Mouse (Mus musculus) embryonic stem cell, embryonic (primary cell): ENCODE measurements around the gene Tnik.

Experiments
- CTCF ChIA-PET, 4 experiments: fragments of 300-600 bp in 2 of 4; fragments of 350-600 bp in 2 of 4; sonication (Branson Sonifier 250); formaldehyde crosslinking; loops; one replicate each; lab custom pipeline; 2022; ENCODE audit warnings: inconsistent platforms in 2 of 4; lab: Charles Lee
- POLR2A ChIA-PET, 4 experiments: fragments of 300-600 bp in 2 of 4; fragments of 350-600 bp in 2 of 4; sonication (Branson Sonifier 250); formaldehyde crosslinking; loops; one replicate each; lab custom pipeline; 2022; ENCODE audit warnings: antibody characterized with exemption in 4 of 4, inconsistent platforms in 1 of 4; lab: Charles Lee

Tnik gene

DNA sequence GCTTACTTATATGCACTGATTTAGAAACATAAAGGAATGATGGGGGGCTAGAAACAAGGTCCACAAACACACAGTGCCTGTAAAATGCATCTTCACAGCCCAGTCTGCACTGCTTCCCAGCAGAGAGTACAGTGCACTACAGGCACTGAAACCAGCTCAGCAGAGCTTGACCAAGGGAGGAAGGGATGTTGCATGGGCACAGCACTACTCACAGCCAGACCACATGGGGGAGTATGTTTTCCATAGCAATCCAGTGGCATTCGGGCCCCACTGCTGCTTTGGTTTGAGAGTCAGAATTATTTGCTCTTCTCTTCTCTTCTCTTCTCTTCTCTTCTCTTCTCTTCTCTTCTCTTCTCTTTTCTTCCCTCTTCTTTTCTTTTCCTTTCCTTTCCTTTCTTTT lies 395.3 kb downstream of the Tnik start:
- CTCF ChIA-PET: no interaction called here
- POLR2A ChIA-PET: no interaction called here

DNA sequence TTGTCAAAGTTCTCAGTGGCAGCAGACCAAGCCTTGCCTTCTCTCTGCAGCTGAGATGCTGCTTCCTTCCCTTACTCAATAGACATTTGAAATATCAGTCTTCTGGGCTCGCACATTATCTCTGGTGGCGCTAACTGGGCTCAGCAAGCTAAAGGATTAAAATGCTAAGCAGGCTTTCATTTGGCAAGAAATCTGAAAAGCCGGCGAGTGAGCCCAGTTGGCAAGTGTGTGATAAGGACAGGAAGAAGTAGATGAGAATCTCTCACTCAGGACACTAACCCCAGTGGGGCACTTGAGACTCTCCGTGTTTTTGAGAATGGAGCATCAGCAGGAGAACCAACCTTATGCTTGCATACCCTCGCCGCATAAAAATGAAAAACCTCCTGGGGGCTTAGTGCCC lies 417.8 kb downstream of the Tnik start:
- POLR2A ChIA-PET: interaction anchor here in 1 of 4 experiments (1.2 kb wide), 1 partner anchor 54 kb away, joined by 3 read pairs; no protein-coding TSS in a partner anchor
- CTCF ChIA-PET: no interaction called here

DNA sequence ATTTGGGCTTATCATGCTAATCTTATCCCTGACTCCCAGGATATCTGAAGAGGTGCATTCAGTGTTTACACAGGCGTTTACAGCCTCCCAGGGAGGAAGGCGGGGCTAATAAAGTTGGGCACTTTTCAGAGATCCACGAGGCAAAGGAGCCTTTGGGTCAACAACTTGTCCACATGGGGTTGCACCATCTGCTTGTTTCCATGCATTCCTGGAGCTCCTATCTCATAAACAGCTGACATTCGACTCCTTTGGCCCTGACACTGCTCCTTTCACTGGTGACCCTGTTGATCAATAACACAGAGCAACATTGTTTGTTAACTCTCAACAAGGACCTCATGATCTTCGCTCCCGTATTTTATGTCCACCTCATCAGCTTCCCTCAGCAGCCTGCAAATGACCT lies 418.9 kb downstream of the Tnik start:
- ChIA-PET POLR2A (interaction anchor here in 1 of 4 experiments (1.3 kb wide), 1 partner anchor 13 kb away, joined by 3 read pairs; no protein-coding TSS in a partner anchor), CTCF (no interaction called here)

DNA sequence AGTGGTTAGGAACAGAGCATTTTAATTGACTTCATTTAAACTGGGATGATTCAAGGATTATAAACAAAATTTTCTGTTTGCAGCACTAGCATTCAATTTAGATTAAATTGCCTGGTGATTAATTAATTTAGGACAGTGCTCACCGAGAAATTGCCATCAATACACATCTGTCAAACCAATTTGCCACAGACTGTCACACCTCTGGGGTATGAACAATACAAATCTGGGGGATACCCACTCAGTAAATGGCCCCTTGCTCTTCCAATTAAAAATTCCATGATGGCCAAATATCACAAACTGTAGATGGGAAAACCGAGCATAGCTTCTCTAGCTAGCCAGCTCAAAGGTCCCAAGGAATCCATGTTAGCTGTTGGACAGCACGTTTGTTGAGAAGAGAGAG lies 419.4 kb downstream of the Tnik start:
- ChIA-PET CTCF (no interaction called here), POLR2A (interaction anchor here in 1 of 4 experiments (1.3 kb wide), 1 partner anchor 14 kb away, joined by 3 read pairs; no protein-coding TSS in a partner anchor)

DNA sequence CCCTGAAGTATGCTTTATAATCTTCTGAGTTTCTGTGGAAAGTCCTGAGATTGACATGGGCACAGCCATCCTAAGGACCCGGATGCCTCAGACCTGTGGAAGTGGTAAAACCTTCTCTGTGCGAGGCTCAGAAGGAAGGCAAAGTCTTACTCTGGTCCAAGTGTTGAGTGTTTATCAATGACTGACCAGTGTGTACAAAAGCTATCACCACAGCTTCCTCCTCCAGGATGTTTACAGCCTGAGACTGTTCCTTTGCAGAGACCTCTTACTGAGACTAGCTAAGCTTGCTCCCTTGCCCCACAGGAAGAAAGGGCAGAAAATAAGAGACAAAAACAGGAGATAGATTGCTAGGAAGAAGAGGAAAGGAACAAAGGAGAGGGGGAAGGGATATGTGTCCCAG lies 422.5 kb downstream of the Tnik start:
- ChIA-PET POLR2A (no interaction called here), CTCF (no interaction called here)

DNA sequence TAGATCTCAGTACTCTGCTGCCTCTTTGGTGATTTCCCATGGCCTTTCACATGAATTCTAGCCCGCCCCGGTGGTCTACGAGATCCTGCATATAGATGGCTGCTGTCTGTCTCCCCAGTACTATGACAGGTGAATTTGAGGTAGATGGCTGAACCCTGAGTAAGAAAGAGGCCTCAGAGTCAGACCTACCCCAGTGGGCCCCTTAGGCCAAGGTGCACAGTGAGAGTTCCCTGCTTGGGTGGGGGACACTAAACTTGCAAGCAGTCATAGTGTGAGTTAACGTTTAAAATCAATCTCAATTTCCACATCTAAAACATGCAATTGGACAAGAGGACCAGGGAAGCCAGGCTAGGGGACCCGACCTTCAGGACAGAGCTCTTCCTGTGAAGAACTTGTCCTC lies 431.8 kb downstream of the Tnik start:
- CTCF ChIA-PET: interaction anchor here in 1 of 4 experiments (0.7 kb wide), 1 partner anchor 11 kb away, joined by 3 read pairs; no protein-coding TSS in a partner anchor
- POLR2A ChIA-PET: no interaction called here

DNA sequence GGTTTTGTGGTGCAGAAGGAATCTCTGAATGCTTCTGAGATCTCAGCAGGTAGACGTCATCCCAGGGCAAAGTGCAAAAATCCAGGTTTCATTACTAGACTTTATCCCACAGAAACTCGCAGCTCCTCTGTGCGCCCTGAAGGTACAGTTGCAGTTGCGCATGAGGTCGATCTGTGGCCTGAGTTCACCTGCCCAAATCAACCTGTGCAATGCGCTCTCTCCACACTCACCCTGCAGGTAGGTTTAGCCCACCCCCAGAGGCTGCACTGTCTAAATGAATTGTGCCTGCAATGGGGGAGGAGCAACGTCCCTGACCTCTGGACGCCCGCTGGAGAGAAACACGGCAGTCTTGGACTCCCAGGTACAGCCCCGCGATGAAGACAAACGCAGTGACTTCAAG lies 432.6 kb downstream of the Tnik start:
- CTCF ChIA-PET: no interaction called here
- POLR2A ChIA-PET: no interaction called here

DNA sequence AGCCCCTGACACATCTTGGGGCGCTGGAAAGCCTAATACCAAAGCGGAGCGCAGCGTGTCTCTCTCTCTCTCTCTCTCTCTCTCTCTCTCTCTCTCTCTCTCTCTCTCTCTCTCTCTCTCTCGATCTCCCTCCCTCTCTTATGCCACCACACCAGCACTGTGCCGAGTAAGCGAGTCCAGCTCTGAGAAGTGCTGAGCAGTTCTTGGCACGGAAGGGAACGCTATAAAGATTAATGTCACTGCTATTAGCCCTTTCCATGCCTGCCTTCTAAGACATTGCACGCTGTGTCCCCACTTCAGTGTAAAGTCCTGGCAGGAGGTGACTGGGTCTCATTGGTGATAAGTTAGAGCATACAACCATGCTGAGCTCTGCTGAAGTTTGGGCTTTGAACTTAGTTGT lies 433.1 kb downstream of the Tnik start:
- POLR2A ChIA-PET: no interaction called here
- CTCF ChIA-PET: no interaction called here

DNA sequence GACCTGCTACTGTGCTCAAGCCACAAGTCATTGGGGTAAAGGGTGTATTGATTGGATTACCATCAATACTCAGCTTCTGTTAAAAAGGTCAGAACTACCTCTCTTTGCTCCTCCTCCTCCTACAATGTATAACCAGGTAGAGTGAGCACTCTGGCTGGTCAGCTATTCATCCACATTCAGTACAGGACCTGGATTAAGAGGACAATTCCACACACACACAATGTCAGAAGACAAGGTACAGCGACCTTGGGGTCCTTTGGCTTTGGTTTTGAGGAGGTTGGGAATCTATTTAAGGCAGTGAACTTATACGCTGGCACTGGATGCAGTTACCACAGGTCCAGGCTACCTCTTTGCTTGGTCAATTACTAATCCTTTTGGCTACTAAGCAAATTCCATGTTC lies 434.8 kb downstream of the Tnik start, which contains the start of gene Slc2a2:
Gene Slc2a2 (plus strand): TSS at position 107 of the 400 bp plus-strand sequence.
- ChIA-PET POLR2A (interaction anchor here in 1 of 4 experiments (1.3 kb wide), 1 partner anchor 26 kb away, joined by 3 read pairs; no protein-coding TSS in a partner anchor), CTCF (interaction anchor here in 1 of 4 experiments (1.1 kb wide), 1 partner anchor 48 kb away, joined by 3 read pairs; no protein-coding TSS in a partner anchor)

DNA sequence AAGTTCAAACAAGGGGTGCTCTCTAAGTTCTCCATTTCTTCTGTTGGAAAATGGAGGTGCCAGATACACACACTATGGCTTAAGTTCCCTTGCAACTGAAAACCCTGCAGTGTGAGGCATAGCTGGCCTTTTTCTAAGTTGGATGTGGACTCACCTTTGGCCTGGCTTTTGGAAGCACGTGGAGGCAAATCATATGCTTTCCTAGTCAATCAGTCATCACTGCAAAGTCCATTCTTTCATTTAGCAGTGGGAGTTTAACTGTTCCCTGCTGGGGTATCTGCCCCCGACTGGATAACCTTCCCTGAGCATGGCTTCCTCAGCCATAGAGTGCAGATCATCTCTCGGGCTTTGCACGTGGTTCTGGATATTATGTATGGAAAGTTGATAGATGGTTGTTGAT lies 436.6 kb downstream of the Tnik start:
- POLR2A ChIA-PET: no interaction called here

DNA sequence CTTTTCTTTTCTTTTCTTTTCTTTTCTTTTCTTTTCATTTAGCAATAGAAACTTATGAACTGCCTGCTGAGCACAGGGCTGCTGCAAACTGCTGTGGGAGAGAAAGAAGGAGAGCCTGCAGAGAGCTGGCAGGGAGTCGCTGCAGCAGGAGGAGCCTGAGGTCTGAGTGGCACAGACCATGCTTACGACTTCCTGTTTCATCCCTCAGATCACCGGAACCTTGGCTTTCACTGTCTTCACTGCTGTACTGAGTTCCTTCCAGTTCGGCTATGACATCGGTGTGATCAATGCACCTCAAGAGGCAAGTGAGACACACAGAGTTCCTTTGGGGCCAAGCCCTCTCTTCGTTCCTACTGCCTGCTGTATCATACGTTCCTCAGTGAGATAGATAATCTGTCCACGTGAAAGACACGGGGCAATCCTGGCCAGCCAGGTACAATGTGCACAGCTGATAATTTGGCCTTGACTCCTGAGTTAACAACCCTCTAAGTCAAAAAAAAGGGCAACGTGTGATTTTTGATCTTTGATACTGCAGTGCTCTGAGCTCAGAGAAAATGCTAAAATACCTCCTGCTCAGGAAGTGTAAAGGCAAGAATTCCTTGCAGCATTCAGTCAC lies 442.6 kb downstream of the Tnik start:
- ChIA-PET POLR2A (no interaction called here), CTCF (interaction anchor here in 3 of 4 experiments (0.6 to 1.2 kb wide), 4 partner anchors 11 to 41 kb away, joined by 3 read pairs; no protein-coding TSS in a partner anchor)

More for the DNA sequence above, 436.6 kb downstream of the Tnik start:
- CTCF ChIA-PET: no interaction called here

DNA sequence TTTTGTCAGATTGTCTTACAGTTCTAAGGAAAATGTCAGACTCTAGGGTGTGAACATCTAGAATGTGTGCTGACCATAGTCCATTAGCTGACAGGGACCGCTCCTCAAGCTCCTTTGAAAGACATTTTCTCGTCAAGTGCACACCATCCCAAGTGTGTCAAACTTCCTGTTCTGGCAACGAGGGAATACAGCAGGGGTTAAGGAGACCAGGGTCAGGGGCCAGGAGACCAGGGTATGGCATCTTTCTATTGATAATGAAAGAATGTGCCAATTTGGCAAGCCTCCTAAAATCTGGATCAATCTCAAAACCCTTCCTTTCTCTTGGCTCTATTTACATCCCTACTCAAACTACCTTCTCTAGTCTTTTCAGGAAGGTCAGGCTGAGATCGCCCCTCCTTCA lies 443.7 kb downstream of the Tnik start:
- ChIA-PET CTCF (interaction anchor here in 1 of 4 experiments (4.2 kb wide), 1 partner anchor 39 kb away, joined by 31 read pairs; no protein-coding TSS in a partner anchor), POLR2A (no interaction called here)

DNA sequence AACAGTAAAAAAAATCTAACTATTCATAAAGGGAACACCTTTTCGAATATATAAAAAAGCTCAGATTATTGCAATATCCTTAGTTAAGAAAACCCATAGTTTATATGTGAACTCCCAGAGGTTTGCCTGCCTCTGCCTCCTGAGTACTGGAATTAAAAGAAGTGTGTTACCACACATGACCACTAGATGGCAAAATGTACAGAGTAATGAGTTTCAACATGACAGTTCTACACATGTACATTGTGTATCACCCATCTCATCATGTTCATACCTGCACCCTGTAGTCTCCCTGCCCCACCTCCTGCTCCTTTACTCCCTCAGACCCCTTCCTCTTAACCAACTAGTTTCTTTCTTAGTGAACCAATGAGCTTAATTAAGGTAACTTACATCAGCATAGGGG lies 446.7 kb downstream of the Tnik start:
- ChIA-PET CTCF (interaction anchor here (0.6 to 4.2 kb wide), 12 partner anchors 11 to 1320 kb away, joined by 3 to 31 read pairs (median 4); no protein-coding TSS in a partner anchor), POLR2A (interaction anchor here in 1 of 4 experiments (0.8 to 1.3 kb wide), 3 partner anchors 18 to 96 kb away, joined by 3 to 5 read pairs (median 4); partner anchors contain the start of gene Rpl22l1)

DNA sequence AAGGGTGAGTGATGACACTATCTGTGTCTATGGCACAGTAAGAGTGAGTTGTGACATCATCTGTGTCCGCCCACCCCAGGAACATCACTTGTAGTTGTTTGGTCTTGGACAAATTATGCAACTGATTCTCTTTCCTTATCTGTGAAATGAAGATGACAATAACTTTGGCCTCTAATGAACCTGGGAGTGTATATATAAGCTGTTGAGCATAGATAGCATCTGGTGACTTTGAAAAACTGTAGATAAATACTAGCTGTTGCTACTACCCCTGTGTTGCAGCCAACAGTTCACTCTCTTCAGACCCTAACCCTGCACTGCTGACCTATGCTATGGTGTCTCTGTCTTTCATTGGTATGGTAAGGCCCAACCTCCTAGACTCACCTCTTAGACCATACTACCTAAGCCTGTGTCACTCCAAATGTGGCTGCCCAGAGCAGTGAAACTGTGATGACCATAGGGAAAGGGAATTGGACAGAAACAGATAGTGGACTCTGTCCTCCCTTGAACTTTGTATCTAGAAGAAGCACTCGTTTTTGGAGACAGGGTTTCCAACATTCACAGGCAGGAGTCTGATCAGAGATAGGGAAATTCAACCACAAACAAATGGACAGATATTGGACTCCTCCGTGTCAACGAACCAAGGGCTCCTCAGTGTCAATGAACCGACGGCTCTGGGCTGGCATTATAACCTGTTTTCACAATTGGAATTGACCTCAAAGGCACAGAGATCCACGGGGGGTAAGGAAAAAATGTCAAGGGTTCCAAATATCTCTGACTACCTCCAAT lies 451.1 kb downstream of the Tnik start:
- ChIA-PET CTCF (no interaction called here), POLR2A (no interaction called here)

DNA sequence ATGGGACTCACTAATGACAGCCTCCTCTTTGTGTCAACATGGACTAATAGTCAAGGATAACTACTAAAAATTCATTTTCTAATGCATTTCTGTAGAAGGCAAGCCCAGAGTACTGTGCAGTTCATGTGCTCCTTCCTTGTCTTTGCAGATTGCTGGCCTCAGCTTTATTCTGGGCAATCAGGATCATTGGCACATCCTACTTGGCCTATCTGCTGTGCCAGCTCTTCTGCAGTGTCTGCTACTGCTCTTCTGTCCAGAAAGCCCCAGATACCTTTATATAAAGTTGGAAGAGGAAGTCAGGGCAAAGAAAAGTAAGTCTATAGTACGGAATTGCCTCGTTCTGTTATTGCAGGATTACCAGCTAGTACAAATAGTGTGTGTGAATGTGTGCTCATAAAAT lies 455.5 kb downstream of the Tnik start:
- POLR2A ChIA-PET: interaction anchor here in 1 of 4 experiments (0.6 kb wide), 1 partner anchor 507 kb away, joined by 3 read pairs; no protein-coding TSS in a partner anchor
- CTCF ChIA-PET: no interaction called here

DNA sequence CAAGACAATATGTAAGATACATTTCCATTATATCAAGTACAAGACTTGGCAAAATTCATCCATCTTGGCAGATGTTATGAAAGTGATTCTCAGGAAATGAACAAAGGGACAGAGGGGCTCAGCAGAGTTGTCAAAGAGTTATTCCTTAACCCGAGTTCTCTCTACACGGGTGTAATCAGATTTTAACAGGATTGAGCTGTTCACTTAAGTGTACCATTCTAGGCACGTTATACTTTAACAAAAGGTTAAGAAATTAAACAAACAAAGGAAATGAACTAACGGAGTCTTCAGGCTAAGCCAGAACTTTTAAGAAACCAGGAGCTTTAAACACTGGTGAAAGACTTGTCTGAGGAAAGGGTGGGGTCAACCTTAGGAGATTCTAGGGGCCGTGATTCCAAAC lies 458.2 kb downstream of the Tnik start:
- ChIA-PET CTCF (interaction anchor here in 1 of 4 experiments (1.2 kb wide), 1 partner anchor 12 kb away, joined by 3 read pairs; no protein-coding TSS in a partner anchor), POLR2A (interaction anchor here in 1 of 4 experiments (0.6 kb wide), 1 partner anchor 694 kb away, joined by 13 read pairs; no protein-coding TSS in a partner anchor)

DNA sequence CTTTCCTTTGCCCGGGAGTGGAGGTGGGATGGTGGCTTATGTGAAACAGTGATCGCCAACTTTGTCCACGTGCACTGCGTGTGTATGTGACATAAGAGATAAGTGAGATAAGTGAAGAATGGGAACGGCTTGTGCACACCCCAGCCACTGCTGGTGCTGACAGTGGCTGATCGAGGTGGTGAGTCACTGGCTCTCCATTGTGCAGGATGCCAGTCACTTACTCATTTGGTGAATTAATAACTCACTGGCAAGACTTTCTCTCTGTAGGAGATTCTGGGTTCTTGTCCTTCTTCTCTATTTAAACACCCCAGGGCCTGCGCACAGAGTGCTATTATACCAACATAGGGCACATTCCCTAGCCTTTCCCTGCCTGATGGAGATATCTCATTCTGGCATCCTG lies 458.8 kb downstream of the Tnik start:
- ChIA-PET CTCF (interaction anchor here in 2 of 4 experiments (0.6 to 1.2 kb wide), 2 partner anchors 24 to 69 kb away, joined by 3 to 4 read pairs; no protein-coding TSS in a partner anchor), POLR2A (no interaction called here)

DNA sequence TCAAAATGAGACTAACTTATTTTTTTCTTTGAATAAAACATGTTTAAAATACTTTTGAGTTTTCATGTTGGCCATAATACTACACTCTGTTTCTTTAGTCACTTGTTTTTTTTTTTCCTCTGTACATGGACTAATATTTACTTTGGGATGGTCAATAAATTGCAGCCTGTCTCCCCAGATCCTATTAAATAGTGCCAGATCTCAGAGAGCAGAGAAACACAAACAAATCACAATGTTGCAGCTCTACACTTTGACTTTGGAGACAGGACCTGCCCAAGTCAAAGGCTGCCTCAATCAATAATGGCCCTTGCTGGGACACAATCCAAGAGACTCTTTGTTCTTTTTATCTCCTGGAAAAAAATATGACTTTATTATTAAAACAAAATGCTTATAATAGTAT lies 459.5 kb downstream of the Tnik start:
- POLR2A ChIA-PET: interaction anchor here in 1 of 4 experiments (1.8 kb wide), 1 partner anchor 83 kb away, joined by 5 read pairs; the partner anchor contains the start of gene Rpl22l1
- CTCF ChIA-PET: interaction anchor here in 3 of 4 experiments (0.5 to 1.2 kb wide), 7 partner anchors 13 to 607 kb away, joined by 3 to 6 read pairs (median 3); no protein-coding TSS in a partner anchor

DNA sequence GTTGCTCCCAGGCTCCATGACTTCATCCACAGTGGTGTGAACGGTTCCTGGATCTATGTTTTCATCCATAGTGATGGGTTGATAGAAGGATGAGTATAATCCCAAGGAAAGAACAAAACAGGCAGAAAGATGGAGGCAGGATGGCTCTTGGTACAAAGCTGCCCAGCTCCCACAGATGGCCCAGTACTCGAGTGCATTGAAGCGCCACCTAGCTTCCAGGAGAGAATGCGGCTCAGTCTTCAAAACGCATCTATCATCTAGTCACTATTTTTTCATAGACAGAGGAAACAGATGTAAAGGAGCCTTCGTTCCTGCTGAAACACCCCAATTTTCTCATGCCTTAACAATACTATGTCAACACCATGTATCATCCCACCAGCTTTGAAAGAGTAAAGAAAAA lies 460.5 kb downstream of the Tnik start:
- ChIA-PET CTCF (interaction anchor here (0.6 to 2.0 kb wide), 20 partner anchors 8 to 748 kb away, joined by 3 to 9 read pairs (median 4); no protein-coding TSS in a partner anchor), POLR2A (interaction anchor here in 2 of 4 experiments (0.7 to 1.8 kb wide), 3 partner anchors 25 to 354 kb away, joined by 3 to 5 read pairs (median 3); partner anchors contain the start of gene Rpl22l1 (in 1 of the 2))
